In genomic region chr11:86994330-86994729, GRCm38 (mm10) we compare ENCODE assay signal across 7 mouse cellular contexts. TPM values are rescaled to one million over a fixed set of nuclear protein-coding genes. Genes with fewer than 3 reads are reported as not detected.
DNase-seq lines count a peak whose midpoint lies in the region; ATAC-seq and TF ChIP-seq lines count a peak whose summit lies in the region.

No protein-coding gene starts in this region.

- ATAC-seq in intestine, embryonic 14.5 days (replicated peaks; ENCODE audit: low FRiP score, low TSS enrichment, low read depth), result no peak
- ATAC-seq in liver, embryonic 16.5 days (ENCODE audit: low read depth), result no peak

- in situ Hi-C loops in ES-E14 (cut with MboI; ENCODE audit: low sequenced_read_pairs in 2 of 2, unreplicated experiment in 2 of 2), result no loop called here

- WGBS in embryonic facial prominence, embryonic 10.5 days, result 13% methylated on average over 6 of the region's 6 CpGs
- WGBS in intestine, embryonic 14.5 days, result 13% methylated on average over 6 of the region's 6 CpGs
- WGBS in liver, embryonic 16.5 days (ENCODE audit: insufficient replicate concordance), result 15% methylated on average over 6 of the region's 6 CpGs

- peaks cover 6 to 7% of the 10 kb centered on the region in 2 experiments; a peak in 3 of 4 replicates for H3K4me1 ChIP-seq in ES-E14 (ENCODE audit: control insufficient read depth in 2 of 2, insufficient read depth in 2 of 2, low read length in 2 of 2, poor library complexity in 1 of 2)
- peaks cover 61% of the 10 kb centered on the region for H3K4me1 ChIP-seq in embryonic facial prominence, embryonic 10.5 days
- peaks cover 10% of the 10 kb centered on the region for H3K4me1 ChIP-seq in intestine, embryonic 14.5 days (replicated peaks; ENCODE audit: control insufficient read depth, insufficient read depth, low read length)
- H3K4me1 ChIP-seq in liver, embryonic 16.5 days (ENCODE audit: control insufficient read depth, low read depth, low read length), result peaks cover 6% of the 10 kb centered on the region

- peak overlapping the region; percentile 57 for H3K4me2 ChIP-seq in intestine, embryonic 14.5 days (ENCODE audit: low read length)
- H3K4me2 ChIP-seq in liver, embryonic 16.5 days (ENCODE audit: low read depth, low read length), result peak overlapping the region; percentile 81

- H3K9me3 ChIP-seq in ES-E14 (ENCODE audit: control insufficient read depth, insufficient read depth, low read depth, low read length), result no peaks in the 10 kb centered on the region
- no peaks in the 10 kb centered on the region for H3K9me3 ChIP-seq in embryonic facial prominence, embryonic 10.5 days
- H3K9me3 ChIP-seq in intestine, embryonic 14.5 days (ENCODE audit: control insufficient read depth, low read length), result no peaks in the 10 kb centered on the region
- no peaks in the 10 kb centered on the region for H3K9me3 ChIP-seq in liver, embryonic 16.5 days (replicated peaks; ENCODE audit: control insufficient read depth, low read length)

- H3K4me3 ChIP-seq in ES-E14 (ENCODE audit: insufficient read depth in 1 of 2, low read depth in 1 of 2, low read length in 2 of 2, poor library complexity in 1 of 2, severe bottlenecking in 1 of 2), result peak overlapping the region; percentile 49 to 99; a peak in 3 of 4 replicates
- H3K4me3 ChIP-seq in embryonic facial prominence, embryonic 10.5 days, result peak overlapping the region; percentile 67
- H3K4me3 ChIP-seq in intestine, embryonic 14.5 days (ENCODE audit: low read depth, low read length), result peak overlapping the region; percentile 96
- peak overlapping the region; percentile 78 for H3K4me3 ChIP-seq in liver, embryonic 16.5 days (ENCODE audit: low read depth, low read length)

- peaks cover 8% of the 10 kb centered on the region for H3K27me3 ChIP-seq in embryonic facial prominence, embryonic 10.5 days (replicated peaks; ENCODE audit: low read depth, poor library complexity, severe bottlenecking)
- H3K27me3 ChIP-seq in intestine, embryonic 14.5 days (replicated peaks; ENCODE audit: control insufficient read depth, insufficient read depth, low read length), result no peaks in the 10 kb centered on the region
- H3K27me3 ChIP-seq in liver, embryonic 16.5 days (ENCODE audit: control insufficient read depth, insufficient read depth, low read depth, low read length), result no peaks in the 10 kb centered on the region

- DNase-seq in ES-E14 (ENCODE audit: low read depth, low spot score), result no peak
- no peak for DNase-seq in embryonic facial prominence, embryonic 10.5 days (ENCODE audit: low spot score)
- no peak for DNase-seq in intestine, embryonic 14.5 days (ENCODE audit: low spot score)
- no peak for DNase-seq in thymus, postnatal 14 days
- no peak for DNase-seq in layer of hippocampus, postnatal 25 days (ENCODE audit: extremely low spot score in 1 of 2, low spot score in 1 of 2)
- DNase-seq in c-Kit-positive CD71-positive TER-119-positive erythroid progenitor cells, embryonic 14.5 days (ENCODE audit: low spot score), result no peak

- H3K36me3 ChIP-seq in ES-E14 (ENCODE audit: control insufficient read depth, insufficient read depth, low read length, poor library complexity, severe bottlenecking), result no peaks in the 10 kb centered on the region
- H3K36me3 ChIP-seq in embryonic facial prominence, embryonic 10.5 days (replicated peaks), result no peaks in the 10 kb centered on the region
- H3K36me3 ChIP-seq in intestine, embryonic 14.5 days (ENCODE audit: control insufficient read depth, insufficient read depth, low read length), result no peaks in the 10 kb centered on the region
- no peaks in the 10 kb centered on the region for H3K36me3 ChIP-seq in liver, embryonic 16.5 days (ENCODE audit: control insufficient read depth, insufficient read depth)

- no peak overlapping the region; the same call in 1 of the 2 replicates for H3K27ac ChIP-seq in ES-E14 (ENCODE audit: insufficient read depth, low read depth, low read length, poor library complexity, severe bottlenecking)
- H3K27ac ChIP-seq in embryonic facial prominence, embryonic 10.5 days (replicated peaks), result peak overlapping the region; percentile 80
- H3K27ac ChIP-seq in intestine, embryonic 14.5 days (ENCODE audit: low read depth), result peak overlapping the region; percentile 80; the same call in 1 of the 2 replicates
- peak overlapping the region; percentile 53 for H3K27ac ChIP-seq in liver, embryonic 16.5 days (ENCODE audit: low read length)

- H3K9ac ChIP-seq in ES-E14 (ENCODE audit: insufficient read depth, low read depth, low read length, poor library complexity, severe bottlenecking), result peak overlapping the region; percentile 19; the same call in 1 of the 2 replicates
- H3K9ac ChIP-seq in intestine, embryonic 14.5 days (ENCODE audit: low read length), result peak overlapping the region; percentile 35; the same call in 1 of the 2 replicates
- no peak overlapping the region for H3K9ac ChIP-seq in liver, embryonic 16.5 days (ENCODE audit: low read depth, low read length)

TF ChIP-seq in ES-E14, 5 proteins besides CTCF, POLR2A, EP300 and RAD21:
- TF ChIP-seq MAFK (IDR thresholded peaks at IDR 0.05; ENCODE audit: insufficient read depth, low read depth, low read length) (no peak), ZC3H11A (IDR thresholded peaks at IDR 0.05; ENCODE audit: borderline replicate concordance, low read depth, low read length) (no peak), HCFC1 (IDR thresholded peaks at IDR 0.05; ENCODE audit: borderline replicate concordance, insufficient read depth, low read length) (no peak), CHD2 (IDR thresholded peaks at IDR 0.05; ENCODE audit: low read depth, low read length) (no peak)

RNA-seq across cellular contexts. Expression of gene Ypel2, which starts 0.8 kb away (rescaled TPM):
- total RNA-seq in ES-E14 (2012; rRNA removed), result 3.3 and 3.6 TPM in 2 replicates
- polyA plus RNA-seq in embryonic facial prominence, embryonic 10.5 days (2016; fragmentation: Nextera tagmentation; extraction: Ambion mirVana), result 4.2 and 5.4 TPM in 2 replicates
- polyA plus RNA-seq in intestine, embryonic 14.5 days (2014; fragmentation: Nextera tagmentation; extraction: Ambion mirVana), result 5.3 and 5.9 TPM in 2 replicates
- 1.8 and 2.4 TPM in 2 replicates for polyA plus RNA-seq in liver, embryonic 16.5 days (2015; fragmentation: Nextera tagmentation; extraction: Ambion mirVana)
- total RNA-seq in layer of hippocampus, postnatal 25 days (2021), result 10 to 100 TPM; 23.5 to 28.0 TPM
